In the genomic region with DNA sequence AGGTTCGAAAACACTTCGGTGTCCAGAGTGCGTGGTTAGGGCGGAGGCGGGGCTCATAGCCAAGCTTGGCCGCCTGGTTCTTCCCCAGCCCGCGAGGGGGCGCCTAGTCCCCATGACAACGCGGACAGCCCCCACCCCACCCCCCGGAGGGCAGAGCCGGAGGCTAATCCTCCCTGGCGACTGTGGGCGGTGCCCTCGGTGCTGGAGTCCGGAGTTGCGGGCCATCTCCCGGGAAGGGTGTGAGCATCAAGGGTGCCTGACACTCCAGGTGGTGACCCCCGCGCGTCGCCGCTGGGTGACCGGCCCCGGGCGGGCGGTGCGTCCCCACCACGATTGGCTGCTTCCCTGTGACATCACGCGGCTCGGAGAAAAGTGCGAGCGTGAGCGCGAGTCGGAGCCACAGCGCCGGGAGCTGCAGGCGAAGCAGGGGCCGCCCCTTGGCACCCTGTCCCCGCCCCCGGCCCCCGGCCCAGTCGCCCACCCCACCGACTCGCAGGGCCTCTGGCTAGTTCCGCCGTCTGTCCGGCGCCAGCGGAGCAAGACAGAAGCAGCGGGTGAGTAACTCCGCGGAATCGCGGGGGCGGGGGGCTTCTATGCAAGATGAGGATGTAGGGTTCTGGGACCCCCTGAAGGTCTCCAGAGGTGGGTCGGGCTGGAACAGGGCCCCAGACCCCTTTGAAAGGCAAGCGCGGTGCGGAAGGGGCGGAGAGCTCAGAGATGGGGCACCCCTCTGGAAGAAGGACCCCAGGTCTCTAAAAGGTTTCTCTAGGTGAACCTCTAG, we compare ENCODE assay signal across 8 mouse cellular contexts. TPM values are rescaled to one million over a fixed set of nuclear protein-coding genes. Genes with fewer than 3 reads are reported as not detected.
A peak's percentile ranks its signal among the peaks of the same experiment; 100 is the strongest.
DNase-seq lines count a peak whose midpoint lies in the region; ATAC-seq lines count a peak whose summit lies in the region.

No protein-coding gene starts in this region.

- H3K27me3 ChIP-seq in embryonic facial prominence, embryonic 12.5 days: peaks cover 52% of the 10 kb centered on the region
- H3K27me3 ChIP-seq in lung, embryonic 16.5 days (ENCODE audit: control insufficient read depth, insufficient read depth, low read depth, low read length): peaks cover 40% of the 10 kb centered on the region

- H3K36me3 ChIP-seq in embryonic facial prominence, embryonic 12.5 days: peaks cover 18% of the 10 kb centered on the region
- peaks cover 13% of the 10 kb centered on the region for H3K36me3 ChIP-seq in lung, embryonic 16.5 days (ENCODE audit: control insufficient read depth, insufficient read depth, low read length)

- intact Hi-C loops in heart, postnatal 36 days (cut with DNase I): loop anchor here (10.0 kb wide), 1 partner anchor 317 kb away; no protein-coding TSS in a partner anchor

- under 1% methylated on average over 56 of the region's 64 CpGs for WGBS in embryonic facial prominence, embryonic 12.5 days
- under 1% methylated on average over 63 of the region's 64 CpGs for WGBS in lung, embryonic 16.5 days

- peak overlapping the region; percentile 91 for H3K4me2 ChIP-seq in embryonic facial prominence, embryonic 12.5 days (replicated peaks)
- H3K4me2 ChIP-seq in lung, embryonic 16.5 days (ENCODE audit: low read depth, low read length): peak overlapping the region; percentile 90

- H3K4me3 ChIP-seq in embryonic facial prominence, embryonic 12.5 days: peak overlapping the region; percentile 60
- peak overlapping the region; percentile 60 for H3K4me3 ChIP-seq in lung, embryonic 16.5 days (ENCODE audit: low read length)

- H3K9ac ChIP-seq in embryonic facial prominence, embryonic 12.5 days: peak overlapping the region; percentile 51; the same call in 1 of the 2 replicates
- H3K9ac ChIP-seq in lung, embryonic 16.5 days (ENCODE audit: low read length): peak overlapping the region; percentile 42; the same call in 1 of the 2 replicates

- H3K4me1 ChIP-seq in embryonic facial prominence, embryonic 12.5 days: peaks cover 18% of the 10 kb centered on the region; the same call in 1 of the 2 replicates
- H3K4me1 ChIP-seq in lung, embryonic 16.5 days (replicated peaks; ENCODE audit: control insufficient read depth, insufficient read depth, low read length): peaks cover 18% of the 10 kb centered on the region

- no peak overlapping the region for H3K27ac ChIP-seq in embryonic facial prominence, embryonic 12.5 days
- no peak overlapping the region for H3K27ac ChIP-seq in lung, embryonic 16.5 days (ENCODE audit: low read length)

- no peak for ATAC-seq in embryonic facial prominence, embryonic 12.5 days (ENCODE audit: insufficient number of reproducible peaks, insufficient read depth, low FRiP score, low TSS enrichment)
- ATAC-seq in lung, embryonic 16.5 days (ENCODE audit: low read depth): peak; percentile 67

- no peaks in the 10 kb centered on the region for H3K9me3 ChIP-seq in embryonic facial prominence, embryonic 12.5 days
- no peaks in the 10 kb centered on the region for H3K9me3 ChIP-seq in lung, embryonic 16.5 days (ENCODE audit: control insufficient read depth, low read length)

- DNase-seq in spleen, adult 12 weeks (ENCODE audit: low spot score): peak; percentile 1
- DNase-seq in spleen, postnatal 14 days (ENCODE audit: low spot score in 2 of 2): no peak
- peak; percentile 45 to 54 for DNase-seq in heart, postnatal 36 days
- DNase-seq in layer of hippocampus, adult 9-11 months: peak; percentile 73
- DNase-seq in retina, postnatal 7 days (ENCODE audit: low read depth, low spot score): peak; percentile 82
- DNase-seq in c-Kit-positive CD71-positive TER-119-positive erythroid progenitor cells, embryonic 14.5 days (ENCODE audit: low spot score): no peak

RNA-seq across cellular contexts. Expression of a gene that starts 5.1 kb away (rescaled TPM):
- polyA plus RNA-seq in embryonic facial prominence, embryonic 12.5 days (2016; fragmentation: Nextera tagmentation; extraction: Ambion mirVana): 0.65 and 1.2 TPM in 2 replicates
- total RNA-seq in heart, postnatal 36 days (2021): not detected
- 0.10 TPM in 1 of 2 replicates, not detected in the other for polyA plus RNA-seq in lung, embryonic 16.5 days (2015; fragmentation: Nextera tagmentation; extraction: Ambion mirVana)

RNA-seq across cellular contexts. Expression of a gene that starts 10.1 kb away (rescaled TPM):
- polyA plus RNA-seq in embryonic facial prominence, embryonic 12.5 days (2016; fragmentation: Nextera tagmentation; extraction: Ambion mirVana): 1,900 and 1,964 TPM in 2 replicates
- 1 to 10 TPM; 2.4 to 3.9 TPM for total RNA-seq in heart, postnatal 36 days (2021)
- 680 and 776 TPM in 2 replicates for polyA plus RNA-seq in lung, embryonic 16.5 days (2015; fragmentation: Nextera tagmentation; extraction: Ambion mirVana)

RNA-seq across cellular contexts. Expression of a gene that starts 23.5 kb away (rescaled TPM):
- polyA plus RNA-seq in embryonic facial prominence, embryonic 12.5 days (2016; fragmentation: Nextera tagmentation; extraction: Ambion mirVana): 0.36 and 0.73 TPM in 2 replicates
- not detected for total RNA-seq in heart, postnatal 36 days (2021)
- 0.33 and 0.88 TPM in 2 replicates for polyA plus RNA-seq in lung, embryonic 16.5 days (2015; fragmentation: Nextera tagmentation; extraction: Ambion mirVana)

RNA-seq across cellular contexts. Expression of a gene that starts 53.7 kb away (rescaled TPM):
- 39.1 and 40.8 TPM in 2 replicates for polyA plus RNA-seq in embryonic facial prominence, embryonic 12.5 days (2016; fragmentation: Nextera tagmentation; extraction: Ambion mirVana)
- 10 to 100 TPM; 48.4 to 51.2 TPM for total RNA-seq in heart, postnatal 36 days (2021)
- 55.9 and 59.7 TPM in 2 replicates for polyA plus RNA-seq in lung, embryonic 16.5 days (2015; fragmentation: Nextera tagmentation; extraction: Ambion mirVana)

Comparison
In these comparisons a context has a peak if more than half of its experiments do, and no peak if none do; other contexts are left out.
1. DNase-seq: peak in spleen, adult 12 weeks (single experiment), heart, postnatal 36 days (2 of 2), layer of hippocampus, adult 9-11 months (single experiment) and retina, postnatal 7 days (single experiment); none in spleen, postnatal 14 days (0 of 2) and c-Kit-positive CD71-positive TER-119-positive erythroid progenitor cells, embryonic 14.5 days (single experiment).